Mouse (Mus musculus) limb, embryonic 11.5 days (tissue): ENCODE data around the gene Treml2. TPM values are rescaled to one million over a fixed set of nuclear protein-coding genes. Genes with fewer than 3 reads are reported as not detected.

Source experiments
- ATAC-seq: fragments of 200-750 bp; cut with Nextera tagmentation; 2 replicates; pipeline ENCODE4 v1.8.0; 2017; ENCODE audit warnings: low read depth; ENCODE audit not compliant: insufficient number of reproducible peaks, low FRiP score, low TSS enrichment
- DNase-seq: peaks from one replicate; pipeline ENCODE4 v3.0.0-alpha.2; 2015; ENCODE audit warnings: low spot score
- H3K27ac ChIP-seq: fragments of 300-500 bp; sonication (generic); replicated peaks from 2 replicates; pipeline ENCODE4 v1.5.1; 2014; ENCODE audit warnings: low read depth, mild to moderate bottlenecking, low read length
- H3K27me3 ChIP-seq: fragments of 300-500 bp; sonication (generic); 2 replicates; pipeline ENCODE4 v1.6.1; 2014; ENCODE audit warnings: mild to moderate bottlenecking, low read length, mixed read lengths; ENCODE audit not compliant: control insufficient read depth, insufficient read depth
- H3K36me3 ChIP-seq: fragments of 300-500 bp; sonication (generic); 2 replicates; pipeline ENCODE4 v1.6.1; 2014; ENCODE audit warnings: mild to moderate bottlenecking, low read length, moderate library complexity, mixed read lengths; ENCODE audit not compliant: control insufficient read depth, insufficient read depth
- H3K4me1 ChIP-seq: fragments of 300-500 bp; sonication (generic); 2 replicates; pipeline ENCODE4 v1.6.1; 2014; ENCODE audit warnings: low read length, mixed read lengths; ENCODE audit not compliant: control insufficient read depth, insufficient read depth
- H3K4me2 ChIP-seq: fragments of 300-500 bp; sonication (generic); 2 replicates; pipeline ENCODE4 v1.6.1; 2014; ENCODE audit warnings: low read depth, mild to moderate bottlenecking, moderate library complexity; ENCODE audit not compliant: severe bottlenecking
- H3K4me3 ChIP-seq: fragments of 300-500 bp; sonication (generic); 2 replicates; pipeline ENCODE4 v1.5.1; 2014; ENCODE audit warnings: low read depth, low read length
- H3K9ac ChIP-seq: fragments of 300-500 bp; sonication (generic); 2 replicates; pipeline ENCODE4 v1.6.1; 2014; ENCODE audit warnings: mild to moderate bottlenecking, low read length
- H3K9me3 ChIP-seq: fragments of 300-500 bp; sonication (generic); 2 replicates; pipeline ENCODE4 v1.6.1; 2016; ENCODE audit warnings: low read length; ENCODE audit not compliant: control insufficient read depth
- WGBS: fragments of 180-500 bp; shearing (Covaris S2); extraction: QIAGEN DNeasy Blood & Tissue Kit; methylation state at CpG from one replicate; pipeline ENCODE4 v1.1.7; 2014; 5-methylcytosine and 5-hydroxymethylcytosine counted together
- polyA plus RNA-seq: library from polyadenylated mRNA; unstranded; fragments of >200 nt; fragmentation: Nextera tagmentation; extraction: Ambion mirVana; gene quantifications from 2 replicates; pipeline ENCODE4 v1.2.1, GENCODE M21; 2014

Gene Treml2
- polyA plus RNA-seq: 0.04 and 0.13 TPM in 2 replicates

GRCm38 (mm10) chr17:48299203-48299602 is at the start of gene Treml2:
Gene Treml2, plus strand, starts transcription at chr17:48299498.
- H3K4me1 ChIP-seq: 0 out of 2 replicates have a peak, but pooled peaks cover 2% of the 10 kb centered on the region
- H3K4me2 ChIP-seq: no peak within 1 kb of the TSS
- H3K9ac ChIP-seq: no peak within 1 kb of the TSS
- no peak within 1 kb of the TSS for H3K4me3 ChIP-seq
- H3K9me3 ChIP-seq: no peaks in the 10 kb centered on the region
- no peak within 1 kb of the TSS for H3K27ac ChIP-seq
- ATAC-seq: no peak
- H3K36me3 ChIP-seq: no peaks in the 10 kb centered on the region
- 24% methylated on average over 3 of the region's 4 CpGs for WGBS
- DNase-seq: no peak
- no peaks in the 10 kb centered on the region for H3K27me3 ChIP-seq

- Histone ChIP-seq H3K9ac (no peak overlapping the region), H3K36me3 (no peaks in the 10 kb centered on the region), H3K27me3 (no peaks in the 10 kb centered on the region), H3K27ac (no peak overlapping the region), H3K9me3 (no peaks in the 10 kb centered on the region), H3K4me1 (no peaks in the 10 kb centered on the region), H3K4me2 (no peak overlapping the region), H3K4me3 (no peak overlapping the region)
- ATAC-seq: no peak
- DNase-seq: no peak
- WGBS: 84% methylated on average over 11 of the region's 11 CpGs
Observed at GRCm38 (mm10) chr17:48249501-48249900, 49.8 kb upstream of the Treml2 start.

GRCm38 (mm10) chr17:48250631-48251030 is 48.7 kb upstream of the Treml2 start:
- WGBS: 85% methylated on average over 7 of the region's 7 CpGs
- ATAC-seq: no peak
- Histone ChIP-seq H3K4me2 (no peak overlapping the region), H3K36me3 (no peaks in the 10 kb centered on the region), H3K27ac (no peak overlapping the region), H3K9me3 (no peaks in the 10 kb centered on the region), H3K9ac (no peak overlapping the region), H3K27me3 (no peaks in the 10 kb centered on the region), H3K4me3 (no peak overlapping the region), H3K4me1 (no peaks in the 10 kb centered on the region)
- DNase-seq: no peak

- no peak overlapping the region for H3K4me3 ChIP-seq
- no peak overlapping the region for H3K4me2 ChIP-seq
- H3K4me1 ChIP-seq: no peaks in the 10 kb centered on the region
- no peak overlapping the region for H3K9ac ChIP-seq
- no peak for ATAC-seq
- H3K27me3 ChIP-seq: no peaks in the 10 kb centered on the region
- H3K36me3 ChIP-seq: no peaks in the 10 kb centered on the region
- DNase-seq: no peak
- no peak overlapping the region for H3K27ac ChIP-seq
- H3K9me3 ChIP-seq: no peaks in the 10 kb centered on the region
Observed at GRCm38 (mm10) chr17:48256575-48256974, 42.7 kb upstream of the Treml2 start.

- Histone ChIP-seq H3K4me2 (no peak overlapping the region), H3K4me1 (no peaks in the 10 kb centered on the region), H3K36me3 (no peaks in the 10 kb centered on the region), H3K4me3 (no peak overlapping the region), H3K27ac (no peak overlapping the region), H3K27me3 (no peaks in the 10 kb centered on the region), H3K9ac (no peak overlapping the region), H3K9me3 (no peaks in the 10 kb centered on the region)
- ATAC-seq (no peak), DNase-seq (no peak)
- 89% methylated on average over 2 of the region's 2 CpGs for WGBS
Observed at GRCm38 (mm10) chr17:48261868-48262267, 37.4 kb upstream of the Treml2 start.

- Histone ChIP-seq H3K27me3 (no peaks in the 10 kb centered on the region), H3K4me3 (no peak within 1 kb of the TSS), H3K4me1 (no peaks in the 10 kb centered on the region), H3K9ac (no peak within 1 kb of the TSS), H3K9me3 (no peaks in the 10 kb centered on the region), H3K4me2 (no peak within 1 kb of the TSS), H3K27ac (no peak within 1 kb of the TSS), H3K36me3 (no peaks in the 10 kb centered on the region)
- DNase-seq (no peak), ATAC-seq (no peak)
- 80% methylated on average over 3 of the region's 3 CpGs for WGBS
Observed at GRCm38 (mm10) chr17:48263741-48264362, 35.4 kb upstream of the Treml2 start, which contains the start of gene Treml4. Gene Treml4, plus strand, starts transcription at chr17:48264295.

- H3K27me3 ChIP-seq: no peaks in the 10 kb centered on the region
- H3K9ac ChIP-seq: no peak overlapping the region
- DNase-seq (no peak), ATAC-seq (no peak)
- H3K4me3 ChIP-seq: no peak overlapping the region
- no peak overlapping the region for H3K4me2 ChIP-seq
- H3K27ac ChIP-seq: no peak overlapping the region
- H3K4me1 ChIP-seq: no peaks in the 10 kb centered on the region
- H3K9me3 ChIP-seq: no peaks in the 10 kb centered on the region
- no peaks in the 10 kb centered on the region for H3K36me3 ChIP-seq
- 90% methylated on average over 7 of the region's 7 CpGs for WGBS
Observed at GRCm38 (mm10) chr17:48264662-48265061, 34.6 kb upstream of the Treml2 start.

- Histone ChIP-seq H3K4me2 (no peak overlapping the region), H3K27me3 (no peaks in the 10 kb centered on the region), H3K27ac (no peak overlapping the region), H3K4me3 (no peak overlapping the region), H3K36me3 (no peaks in the 10 kb centered on the region), H3K9me3 (no peaks in the 10 kb centered on the region), H3K4me1 (no peaks in the 10 kb centered on the region), H3K9ac (no peak overlapping the region)
- ATAC-seq: no peak
- DNase-seq: no peak
- WGBS: 13% methylated on average over 2 of the region's 2 CpGs
Observed at GRCm38 (mm10) chr17:48266138-48266537, 33.2 kb upstream of the Treml2 start.
